Mouse (Mus musculus) spleen, postnatal 36 days (tissue): Measurements from ENCODE around the gene F2.
"Not testable (repeated sequence)": the region's sequence is repeated elsewhere in the genome, so short reads cannot be mapped to it uniquely, and the experiment has no call there.

ENCODE experiments used
- DNase-seq, 2 experiments: peaks; one replicate each; pipeline ENCODE4 v3.0.0; 2022; ENCODE audit warnings: low spot score in 2 of 2, mixed read lengths in 1 of 2

Gene F2

DNA sequence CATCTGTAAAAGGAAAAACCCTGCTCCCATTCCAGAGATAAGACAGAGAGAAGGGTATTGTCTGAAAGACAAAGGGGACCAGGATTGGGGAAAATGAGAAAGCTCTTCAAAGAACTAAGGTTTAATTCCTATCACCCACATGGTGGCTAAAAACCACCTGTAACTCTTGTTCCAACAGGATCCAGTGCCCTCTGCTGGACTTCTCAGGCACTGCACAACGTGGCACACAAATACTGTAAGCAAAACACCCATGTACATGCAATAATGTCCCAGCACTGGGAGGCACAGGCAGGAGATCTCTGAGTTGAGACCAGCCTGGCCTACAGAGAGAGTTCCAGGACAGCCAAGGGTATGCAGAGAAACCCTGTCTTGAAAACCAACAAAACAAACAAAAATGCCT, 10.5 kb upstream of the F2 start:
- DNase-seq: peak; percentile 38 to 56

DNA sequence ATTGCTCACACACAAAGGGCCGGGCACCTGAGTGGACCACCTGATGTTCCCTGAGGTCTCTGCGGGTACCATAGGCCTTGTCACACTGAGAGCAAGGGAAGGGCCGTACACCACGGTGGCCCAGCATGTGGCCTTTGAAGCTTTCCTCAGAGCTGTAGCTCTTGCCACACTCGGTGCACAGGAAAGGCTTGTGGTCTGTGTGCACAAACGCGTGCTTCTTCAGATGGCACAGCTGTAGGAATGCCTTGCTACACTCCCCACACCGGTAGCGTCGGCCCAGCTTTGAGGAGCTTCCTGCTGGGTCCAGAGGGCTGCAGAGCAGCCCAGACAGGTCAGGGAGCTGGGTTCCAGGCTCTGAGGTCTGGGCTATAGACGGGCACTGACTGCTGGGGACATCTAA, 9.6 kb upstream of the F2 start:
- DNase-seq: no peak

DNA sequence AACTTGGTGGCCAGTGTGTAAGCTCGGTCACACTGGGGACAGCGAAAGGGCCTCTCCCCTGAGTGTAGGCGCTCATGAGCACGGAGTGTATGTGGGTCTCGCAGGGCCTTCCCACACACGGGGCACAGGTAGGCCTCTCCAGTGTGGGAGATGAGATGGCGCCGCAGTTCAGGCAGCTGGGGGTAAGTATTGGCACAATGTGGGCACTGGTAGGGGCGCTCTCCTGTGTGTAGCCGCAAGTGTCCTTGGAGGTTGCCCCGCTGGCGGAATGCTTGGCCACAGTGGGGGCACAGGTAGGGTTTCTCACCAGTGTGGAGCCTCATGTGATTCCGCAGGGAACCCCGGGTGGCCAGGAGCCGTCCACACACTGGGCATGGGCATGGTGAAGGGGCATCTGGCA, 9.1 kb upstream of the F2 start:
- no peak for DNase-seq

DNA sequence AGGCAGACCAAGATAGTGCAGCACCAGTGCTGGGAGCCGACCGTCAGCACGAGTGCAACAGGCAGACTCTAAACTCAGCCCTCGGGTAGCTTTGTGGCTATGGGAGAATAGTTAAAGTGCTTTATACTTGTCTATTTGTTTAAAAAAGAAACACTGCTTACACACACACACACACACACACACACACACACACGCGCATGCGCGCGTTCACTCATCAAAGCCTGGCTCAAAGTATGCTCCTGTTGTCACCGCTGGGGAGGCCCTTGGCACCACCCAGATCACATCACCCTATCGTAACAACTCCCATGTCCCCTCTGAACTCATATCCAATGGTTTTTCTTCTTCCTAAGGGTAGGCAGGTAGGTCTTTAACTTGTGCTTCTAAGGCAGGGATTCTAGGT, 7.8 kb upstream of the F2 start:
- no peak for DNase-seq

DNA sequence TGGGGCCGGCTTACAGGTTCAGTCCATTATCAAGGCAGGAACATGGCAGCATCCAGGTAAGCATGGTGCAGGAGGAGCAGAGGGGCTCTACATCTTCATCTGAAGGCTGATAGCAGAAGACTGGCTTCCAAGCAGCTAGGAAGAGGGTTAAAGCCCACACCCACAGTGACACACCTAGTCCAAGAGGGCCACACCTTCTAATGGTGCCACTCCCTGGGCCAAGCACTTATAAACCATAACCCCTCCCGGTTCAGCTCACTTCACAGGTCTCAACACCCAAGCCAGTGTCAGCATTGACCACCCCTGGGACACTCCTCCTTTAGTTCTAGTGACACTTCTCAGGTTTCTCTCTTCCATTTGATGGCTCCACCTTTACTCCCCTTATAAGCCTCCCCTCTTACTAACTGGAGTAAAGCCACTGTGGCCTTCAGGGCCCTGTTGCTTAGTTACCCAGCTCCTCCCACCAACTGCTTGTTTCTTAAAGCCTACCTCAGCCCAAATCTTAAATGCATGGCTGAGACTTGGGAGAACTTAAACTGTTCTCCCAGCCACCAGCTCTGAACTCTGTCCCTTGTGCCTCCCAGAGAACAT, 6.7 kb upstream of the F2 start:
- no peak for DNase-seq

DNA sequence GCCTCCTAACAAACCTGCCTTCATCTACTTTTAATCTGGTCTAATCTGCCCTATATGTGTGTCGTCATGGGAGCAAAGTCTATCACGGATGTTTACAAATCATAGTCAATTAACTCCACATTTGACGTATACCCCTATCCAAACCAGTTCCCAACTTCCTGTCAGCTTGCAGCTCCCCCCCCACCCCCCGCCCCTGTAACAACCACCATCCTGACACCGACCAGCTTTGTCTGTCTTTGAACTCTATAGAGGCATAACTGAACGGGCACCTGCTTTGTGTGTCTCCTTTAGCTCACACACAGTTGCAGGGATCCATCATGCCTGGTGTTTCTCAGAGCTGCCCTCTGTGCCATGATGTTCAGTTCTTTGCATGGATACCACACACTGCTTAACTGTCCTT, 2.7 kb upstream of the F2 start:
- DNase-seq: no peak

DNA sequence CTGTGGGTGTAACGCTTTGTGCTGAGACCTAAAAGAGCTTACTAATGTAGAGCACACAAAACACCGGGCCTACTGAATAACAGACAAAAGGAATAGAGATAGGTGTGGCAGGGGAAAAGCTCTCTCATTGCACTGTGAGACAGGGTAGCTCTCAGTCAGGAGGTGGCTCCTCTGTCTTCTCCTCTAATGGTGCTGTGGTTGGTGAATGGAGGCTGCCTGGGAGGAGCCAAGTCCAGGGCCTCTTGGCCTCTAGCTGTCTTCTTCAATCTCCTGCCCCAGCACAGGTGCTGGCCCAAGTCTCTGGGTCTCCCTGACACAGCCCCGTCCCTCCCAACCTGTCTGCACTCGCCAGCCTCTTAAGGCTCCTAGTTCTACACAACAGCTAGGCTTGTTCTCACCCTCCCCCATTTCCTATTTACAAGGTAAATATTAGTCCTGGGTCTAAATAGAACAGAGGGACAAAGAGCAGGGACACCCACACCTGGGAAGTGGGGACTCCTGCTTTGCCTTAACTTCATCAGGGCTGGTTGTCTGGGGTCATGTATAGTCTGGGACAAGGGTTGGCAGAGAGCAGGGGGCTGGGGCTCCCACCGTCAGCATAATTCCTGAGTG, 619 bp upstream of the F2 start:
- DNase-seq: no peak

DNA sequence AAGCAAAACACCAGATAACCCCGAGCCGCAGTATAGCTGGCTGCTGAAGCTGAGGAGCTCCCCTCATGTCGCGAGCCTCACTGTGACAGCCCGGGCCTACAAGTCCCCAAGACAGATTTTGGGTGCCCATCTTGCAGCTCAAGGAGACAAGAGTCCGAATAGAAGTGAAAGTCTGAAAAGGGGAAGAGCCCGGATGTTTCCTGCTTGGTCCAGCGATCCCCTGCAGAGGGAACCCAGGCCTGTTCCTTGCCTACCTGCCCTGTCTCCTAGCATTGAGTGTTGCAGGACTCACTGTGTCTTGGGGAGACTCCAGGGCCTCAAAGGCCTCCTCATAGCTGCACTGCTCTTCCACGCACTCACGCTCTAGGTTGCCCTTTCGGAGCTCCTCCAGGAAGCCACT, 728 bp downstream of the F2 start:
- no peak for DNase-seq

DNA sequence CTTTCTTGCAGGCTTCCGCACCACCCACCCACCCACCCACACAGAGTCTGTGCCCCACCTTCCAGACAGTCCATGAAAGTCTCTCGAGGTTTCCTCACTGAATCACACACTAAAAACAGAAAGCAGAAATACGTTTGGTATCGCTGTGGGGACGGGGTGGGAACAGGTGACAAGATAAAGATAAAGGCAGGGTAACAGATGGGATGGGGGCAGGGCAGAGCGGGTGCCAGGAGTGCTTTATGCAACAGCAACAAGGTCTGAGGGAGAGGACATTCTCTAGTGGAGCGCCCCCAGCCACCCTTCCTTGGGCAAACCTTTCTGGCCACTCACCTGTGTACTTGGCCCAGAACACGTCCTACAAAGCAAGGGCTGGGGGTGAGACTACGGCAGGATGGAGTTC, 1.4 kb downstream of the F2 start:
- DNase-seq: no peak

DNA sequence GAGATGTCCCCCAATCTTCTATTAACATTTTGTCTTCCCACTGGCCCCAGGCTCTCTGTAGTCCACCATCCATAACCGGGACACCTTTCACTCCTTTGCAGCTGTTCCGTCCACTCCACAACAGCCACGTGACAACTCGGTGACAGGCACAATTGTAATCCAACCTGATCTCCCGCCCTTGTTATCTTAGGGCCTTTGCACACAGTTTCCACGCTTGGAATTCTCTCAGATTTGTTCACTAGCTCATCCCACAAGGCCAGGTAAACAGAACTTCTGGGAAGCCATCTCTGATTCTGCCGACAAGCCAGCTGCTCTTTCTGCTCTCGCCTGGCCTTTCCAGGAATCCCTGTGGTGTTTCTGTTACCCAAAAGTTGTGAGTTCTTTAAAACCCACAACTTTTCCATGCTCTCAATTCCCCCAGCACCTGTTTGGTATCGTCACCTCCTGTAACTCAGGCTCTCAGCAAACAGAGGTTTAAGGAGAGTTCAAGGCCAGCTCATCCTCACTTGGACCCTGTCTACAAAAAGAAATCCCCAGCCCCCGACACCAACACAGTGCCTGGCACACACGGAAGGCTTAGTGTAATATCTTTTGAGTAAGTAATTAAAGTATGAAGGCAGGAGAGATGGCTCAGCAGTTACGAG, 2.8 kb downstream of the F2 start:
- no peak for DNase-seq

DNA sequence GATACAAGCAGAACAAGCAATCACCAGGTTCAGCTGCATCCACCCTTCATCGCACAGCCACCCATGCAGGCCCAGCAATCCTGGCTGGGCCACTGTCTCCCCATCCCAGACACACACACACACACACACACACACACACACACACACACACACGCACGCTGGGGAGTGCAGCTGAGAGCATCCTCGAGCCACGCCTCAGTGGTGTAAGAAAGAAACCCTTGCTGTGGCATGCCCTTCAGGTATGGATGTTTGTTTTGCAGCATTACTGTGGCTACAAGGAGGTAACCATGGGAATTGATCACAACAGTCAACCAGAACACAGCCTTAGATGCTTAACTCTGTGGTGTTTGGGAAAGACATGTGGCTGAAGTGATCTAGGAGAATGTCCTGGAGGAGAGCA, 3.9 kb downstream of the F2 start:
- no peak for DNase-seq

DNA sequence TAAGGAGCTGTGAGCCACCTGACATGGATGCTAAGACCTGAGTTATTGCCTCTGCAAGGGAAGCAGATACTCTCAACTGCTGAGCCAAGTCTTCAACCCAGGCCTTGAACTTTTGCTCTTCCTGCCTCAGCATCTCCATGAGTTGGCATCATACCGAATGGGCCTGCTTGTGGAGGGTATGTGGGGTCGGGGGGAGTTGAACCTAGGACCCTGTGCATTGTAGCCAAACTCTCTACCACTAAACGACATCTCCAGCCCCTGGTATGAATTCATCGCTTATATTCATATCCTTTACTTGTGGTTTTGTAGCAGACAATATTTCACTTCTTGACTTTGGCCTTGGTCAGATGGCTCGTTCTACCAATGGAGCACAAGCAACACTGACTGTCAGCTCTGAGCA, 4.4 kb downstream of the F2 start:
- DNase-seq: no peak

DNA sequence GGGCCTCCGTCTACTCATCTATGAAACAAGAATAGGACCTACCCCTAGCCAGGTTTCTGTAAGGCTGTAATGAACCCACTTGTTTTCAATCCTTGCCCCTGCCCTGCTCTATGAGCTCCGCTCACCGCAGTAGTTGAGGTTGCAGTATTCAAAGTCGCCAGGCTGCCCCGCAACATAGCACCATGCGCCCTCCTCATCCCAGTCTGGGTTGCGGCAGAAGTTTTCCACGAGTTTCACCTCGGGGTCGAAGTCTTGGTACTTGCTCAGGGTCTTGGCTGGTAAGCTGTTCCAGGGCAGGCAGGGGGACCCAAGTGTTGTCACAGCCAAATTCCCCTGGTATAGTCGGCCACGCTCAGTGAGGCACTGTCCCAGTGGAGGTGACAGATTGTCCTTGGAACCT, 5.8 kb downstream of the F2 start:
- DNase-seq: no peak

DNA sequence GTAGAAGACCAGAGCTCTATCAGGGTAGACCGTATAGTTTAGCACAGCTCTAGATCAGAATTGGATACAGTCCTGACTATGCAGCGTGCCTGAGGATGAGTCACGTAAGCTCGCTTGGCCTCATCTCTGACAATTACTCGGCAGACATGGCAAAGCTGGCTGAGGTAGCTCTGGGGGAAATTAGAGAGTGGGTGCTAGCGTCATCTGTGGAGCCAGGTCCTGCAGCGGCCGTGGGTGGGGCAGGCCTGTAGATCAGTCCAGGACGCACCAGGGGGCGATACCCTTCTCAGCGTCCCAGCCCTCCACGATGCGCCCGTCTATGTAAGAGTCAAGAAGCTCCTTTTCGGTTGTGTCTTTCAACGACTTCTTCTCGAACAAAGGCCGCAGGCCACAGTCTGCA, 6.5 kb downstream of the F2 start:
- DNase-seq: no peak

DNA sequence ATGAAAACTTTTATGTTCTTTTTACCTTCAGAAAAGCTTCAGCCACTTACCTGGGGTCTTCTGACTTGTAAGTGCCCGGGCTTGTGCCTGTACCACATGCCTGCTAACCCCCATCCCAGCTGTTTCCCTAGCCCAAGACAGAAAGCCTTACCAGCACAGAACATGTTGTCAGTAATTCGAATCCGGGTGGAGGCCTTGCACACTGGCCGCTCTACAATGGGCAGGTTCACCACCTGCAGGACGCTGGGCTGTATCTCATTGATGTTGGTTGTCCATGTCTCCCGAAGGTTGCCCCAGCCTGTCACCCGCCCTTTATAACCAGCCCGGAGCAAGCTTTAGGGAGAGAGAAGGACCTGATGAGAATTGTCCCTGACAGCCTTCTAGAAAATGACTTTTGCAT, 8.0 kb downstream of the F2 start:
- DNase-seq: no peak

DNA sequence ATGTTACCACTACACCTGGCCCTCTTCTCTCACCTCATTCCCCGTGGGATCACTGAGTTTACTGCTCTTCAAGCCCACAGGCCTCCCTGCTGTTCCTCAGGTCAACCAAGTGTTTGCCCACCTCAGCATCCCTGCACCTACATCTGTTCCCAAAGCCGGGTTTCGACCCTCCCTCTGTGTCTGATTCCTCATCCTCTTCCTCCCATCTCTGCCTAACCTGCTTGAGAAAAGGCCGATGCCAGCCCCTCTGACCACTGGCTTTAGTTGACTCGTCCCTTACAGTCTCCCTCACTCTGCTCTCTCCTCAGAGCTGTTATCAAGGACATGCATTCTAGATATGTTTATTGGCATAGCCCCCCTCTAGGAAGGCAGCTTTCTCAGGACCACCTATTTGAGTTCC, 8.7 kb downstream of the F2 start:
- DNase-seq: no peak

DNA sequence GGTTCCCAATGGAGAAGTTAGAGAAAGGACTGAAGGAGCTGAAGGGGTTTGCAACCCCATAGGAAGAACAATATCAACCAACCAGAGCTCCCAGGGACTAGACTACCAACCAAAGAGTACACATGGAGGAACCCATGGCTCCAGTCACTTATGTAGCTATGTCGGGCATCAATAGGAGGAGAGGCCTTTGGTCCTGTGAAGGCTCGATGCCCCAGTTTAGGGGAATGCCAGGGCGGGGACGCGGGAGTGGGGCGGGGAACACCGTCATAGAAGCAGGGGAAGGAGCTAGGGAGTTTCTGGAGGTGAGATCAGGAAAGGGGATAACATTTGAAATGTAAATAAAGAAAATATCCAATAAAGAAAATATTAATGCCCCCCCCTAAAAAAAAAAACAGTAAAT, 12.8 kb downstream of the F2 start:
- not testable (repeated sequence) for DNase-seq

DNA sequence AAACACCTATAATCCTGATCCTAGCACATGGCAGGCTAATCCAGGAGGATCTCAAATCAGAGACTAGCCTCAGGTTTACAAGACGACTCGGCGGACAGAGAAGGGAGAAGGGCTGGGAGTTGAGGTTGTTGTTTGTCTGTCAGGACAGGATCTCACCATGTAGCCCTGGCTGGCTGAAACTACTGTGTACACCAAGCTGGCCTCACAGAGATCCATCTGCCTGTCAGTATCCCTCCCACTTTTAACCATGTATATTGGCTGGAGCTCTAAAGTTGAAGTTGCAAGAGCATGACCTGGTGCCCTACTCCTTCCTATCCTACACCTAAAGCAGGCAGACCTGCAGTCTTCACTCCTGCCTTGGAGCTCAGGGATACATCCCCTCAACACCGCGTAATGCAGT, 13.9 kb downstream of the F2 start:
- DNase-seq: no peak

DNA sequence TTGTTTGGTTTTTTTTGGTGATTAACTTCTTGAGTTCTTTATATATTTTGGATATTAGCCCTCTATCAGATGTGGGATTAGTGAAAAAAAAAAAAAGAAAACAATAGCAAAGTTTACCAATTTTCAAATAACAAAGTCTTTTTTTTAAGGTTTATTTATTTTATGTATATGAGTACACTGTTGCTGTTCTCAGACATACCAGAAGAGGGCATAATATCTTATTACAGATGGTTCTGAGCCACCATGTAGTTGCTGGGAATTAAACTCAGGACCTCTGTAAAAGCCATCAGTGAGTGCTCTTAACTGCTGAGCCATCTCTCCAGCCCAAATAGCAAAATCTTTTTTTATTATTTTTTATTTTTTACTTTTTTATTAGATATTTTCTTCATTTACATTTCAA, 26.8 kb downstream of the F2 start:
- not testable (repeated sequence) for DNase-seq

DNA sequence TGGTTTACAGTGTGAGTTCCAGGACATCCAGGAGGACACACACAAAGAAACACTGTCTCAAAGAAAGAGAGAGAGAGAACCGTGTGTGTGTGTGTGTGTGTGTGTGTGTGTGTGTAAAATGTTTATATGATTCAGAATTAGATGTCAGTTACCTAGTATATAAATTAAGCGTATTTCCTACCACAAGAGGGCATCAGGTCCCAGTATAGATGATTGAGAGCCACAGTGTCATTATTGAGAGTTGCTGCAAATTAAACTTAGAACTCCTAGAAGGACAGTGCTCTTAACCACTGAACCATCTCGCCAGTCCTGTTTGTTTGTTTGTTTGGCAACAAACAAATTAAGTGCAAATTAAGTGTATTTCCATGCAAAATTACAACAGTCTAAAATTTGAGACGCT, 33.8 kb downstream of the F2 start:
- DNase-seq: no peak

DNA sequence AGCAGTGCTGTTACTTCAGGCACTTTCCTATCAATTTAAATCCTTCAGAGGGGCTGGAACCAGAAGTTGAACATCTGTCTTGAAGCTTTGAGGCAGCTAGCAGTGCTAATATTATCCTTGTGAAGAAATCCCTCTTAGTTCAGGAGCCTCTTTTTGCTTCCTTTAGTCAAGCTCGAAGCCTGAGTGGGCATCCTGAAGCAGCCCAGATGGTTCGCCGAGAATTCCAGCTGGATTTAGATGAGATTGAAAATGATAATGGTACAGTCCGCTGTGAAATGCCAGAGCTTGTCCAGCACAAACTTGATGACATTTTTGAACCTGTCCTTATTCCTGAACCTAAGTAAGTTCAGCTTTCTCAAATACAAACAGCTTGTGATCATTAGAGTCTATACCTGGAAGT, 35.7 kb downstream of the F2 start:
- DNase-seq: no peak

DNA sequence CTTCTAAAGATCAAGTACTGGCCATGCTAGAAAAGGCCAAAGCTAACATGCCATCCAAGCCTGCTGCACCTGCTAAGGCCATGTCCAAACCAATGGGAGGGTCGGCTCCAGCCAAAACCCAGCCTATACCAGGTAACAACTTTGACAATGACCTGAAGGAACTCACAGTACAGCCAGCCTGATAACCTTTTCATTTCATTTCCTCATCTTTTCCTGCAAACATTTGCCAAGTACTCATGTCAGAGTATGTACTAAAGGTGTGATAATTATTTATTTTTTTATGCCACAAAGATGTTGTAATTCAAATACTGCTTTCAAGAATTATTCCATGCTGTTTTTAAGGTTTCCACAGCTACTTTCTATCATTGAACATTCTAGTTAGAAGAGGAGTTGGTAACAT, 50.0 kb downstream of the F2 start:
- DNase-seq: no peak

DNA sequence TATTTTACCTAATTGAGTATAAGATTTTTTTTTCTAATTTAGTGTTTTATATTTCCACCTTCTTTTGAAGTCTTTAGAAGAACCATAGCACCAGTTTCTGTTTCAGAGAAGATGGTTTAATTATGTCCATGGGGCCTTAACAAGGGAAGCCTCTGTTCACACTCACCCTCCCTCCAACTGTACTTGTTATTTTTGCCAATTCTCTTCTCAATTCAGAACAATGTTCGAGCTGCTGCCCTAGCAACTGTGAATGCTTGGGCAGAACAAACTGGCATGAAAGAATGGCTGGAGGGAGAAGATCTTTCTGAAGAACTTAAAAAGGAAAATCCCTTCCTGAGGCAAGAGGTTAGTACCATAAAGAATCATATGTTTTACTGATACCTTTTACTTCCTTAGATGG, 55.3 kb downstream of the F2 start:
- DNase-seq: no peak
